ENCODE assay signal across 9 mouse cellular contexts in genomic region chr1:182553649-182554375, GRCm38 (mm10). TPM values are rescaled to one million over a fixed set of nuclear protein-coding genes. Genes with fewer than 3 reads are reported as not detected.
DNase-seq lines count a peak whose midpoint lies in the region; ATAC-seq and TF ChIP-seq lines count a peak whose summit lies in the region.
"Had no signal": no experiment of that assay in that cellular context is flagged by ENCODE, and none has a peak within 500 bp of the region (broad histone marks: within the 10 kb centered on the region; RNA-seq: fewer than 3 reads in every experiment).

No protein-coding gene starts in this region.

- H3K36me3 ChIP-seq in midbrain, embryonic 10.5 days: no peaks in the 10 kb centered on the region
- H3K36me3 ChIP-seq in midbrain, embryonic 16.5 days (ENCODE audit: control insufficient read depth, insufficient read depth, low read length): no peaks in the 10 kb centered on the region
- H3K36me3 ChIP-seq in forebrain, embryonic 16.5 days (ENCODE audit: control insufficient read depth, insufficient read depth): no peaks in the 10 kb centered on the region
- no peaks in the 10 kb centered on the region for H3K36me3 ChIP-seq in limb, embryonic 14.5 days (ENCODE audit: control insufficient read depth, insufficient read depth, low read length)
- no peaks in the 10 kb centered on the region for H3K36me3 ChIP-seq in myocyte (ENCODE audit: control insufficient read depth, insufficient read depth)
- H3K36me3 ChIP-seq: limb, embryonic 13.5 days had no signal

- H3K4me2 ChIP-seq in midbrain, embryonic 16.5 days (ENCODE audit: low read length): no peak overlapping the region
- H3K4me2 ChIP-seq in forebrain, embryonic 16.5 days (ENCODE audit: low read length): no peak overlapping the region
- no peak overlapping the region for H3K4me2 ChIP-seq in limb, embryonic 14.5 days (replicated peaks; ENCODE audit: low read depth, low read length, severe bottlenecking)
- H3K4me2 ChIP-seq in myocyte (ENCODE audit: low read depth): no peak overlapping the region
- H3K4me2 ChIP-seq: limb, embryonic 13.5 days had no signal

- TF ChIP-seq POLR2A in limb, embryonic 14.5 days (IDR thresholded peaks at IDR 0.05; ENCODE audit: borderline replicate concordance, extremely low read depth, insufficient read depth, insufficient read length): no peak
- no peak for TF ChIP-seq POLR2A in myocyte (IDR thresholded peaks at IDR 0.05; ENCODE audit: insufficient read length, low read depth)

- DNase-seq in midbrain, embryonic 10.5 days (ENCODE audit: low spot score): peak; percentile 49
- DNase-seq in cerebellum, adult 11 months: peak; percentile 20
- DNase-seq in induced T-regulatory cell, adult 2 months (ENCODE audit: low read depth): peak; percentile 40
- peak; percentile 45 for DNase-seq in limb, embryonic 14.5 days (ENCODE audit: low spot score)
- peak; percentile 35 to 59 for DNase-seq in thymus, postnatal 10 days (ENCODE audit: low spot score in 2 of 2)

- no peak overlapping the region for H3K27ac ChIP-seq in midbrain, embryonic 10.5 days (replicated peaks)
- no peak overlapping the region for H3K27ac ChIP-seq in midbrain, embryonic 16.5 days (ENCODE audit: low read length)
- no peak overlapping the region for H3K27ac ChIP-seq in forebrain, embryonic 16.5 days (ENCODE audit: low read length)
- H3K27ac ChIP-seq in limb, embryonic 14.5 days (replicated peaks; ENCODE audit: low read depth, low read length): no peak overlapping the region
- H3K27ac ChIP-seq: limb, embryonic 13.5 days had no signal

- no peak for ATAC-seq in midbrain, embryonic 16.5 days
- peak; percentile 82 for ATAC-seq in forebrain, embryonic 16.5 days
- ATAC-seq in limb, embryonic 14.5 days (ENCODE audit: low FRiP score, low read depth): no peak; the same call in 1 of the 2 replicates

- 61% methylated on average over 12 of the region's 12 CpGs for WGBS in midbrain, embryonic 10.5 days
- WGBS in midbrain, embryonic 16.5 days: 61% methylated on average over 12 of the region's 12 CpGs
- WGBS in forebrain, embryonic 16.5 days: 58% methylated on average over 12 of the region's 12 CpGs
- WGBS in limb, embryonic 14.5 days: 64% methylated on average over 12 of the region's 12 CpGs

- no peaks in the 10 kb centered on the region for H3K27me3 ChIP-seq in midbrain, embryonic 10.5 days (ENCODE audit: low read depth, poor library complexity, severe bottlenecking)
- no peaks in the 10 kb centered on the region for H3K27me3 ChIP-seq in midbrain, embryonic 16.5 days (ENCODE audit: control insufficient read depth, insufficient read depth, low read depth, low read length)
- no peaks in the 10 kb centered on the region for H3K27me3 ChIP-seq in forebrain, embryonic 16.5 days (replicated peaks; ENCODE audit: control insufficient read depth, insufficient read depth, low read length)
- no peaks in the 10 kb centered on the region for H3K27me3 ChIP-seq in limb, embryonic 14.5 days (ENCODE audit: control insufficient read depth, insufficient read depth, low read length)
- no peaks in the 10 kb centered on the region for H3K27me3 ChIP-seq in myocyte (ENCODE audit: control insufficient read depth, insufficient read depth, insufficient read length)
- H3K27me3 ChIP-seq: limb, embryonic 13.5 days had no signal

- no peak overlapping the region for H3ac ChIP-seq in myocyte (ENCODE audit: control insufficient read depth, insufficient read length)

- H3K9ac ChIP-seq in midbrain, embryonic 16.5 days (ENCODE audit: low read depth, low read length): no peak overlapping the region
- no peak overlapping the region for H3K9ac ChIP-seq in forebrain, embryonic 16.5 days (replicated peaks; ENCODE audit: low read depth, low read length)
- no peak overlapping the region for H3K9ac ChIP-seq in limb, embryonic 14.5 days (ENCODE audit: low read depth, low read length, severe bottlenecking)
- H3K9ac ChIP-seq: limb, embryonic 13.5 days had no signal

- no peaks in the 10 kb centered on the region for H3K4me1 ChIP-seq in midbrain, embryonic 10.5 days
- H3K4me1 ChIP-seq in midbrain, embryonic 16.5 days (ENCODE audit: control insufficient read depth, insufficient read depth, low read length): no peaks in the 10 kb centered on the region
- H3K4me1 ChIP-seq in forebrain, embryonic 16.5 days (replicated peaks; ENCODE audit: control insufficient read depth, insufficient read depth, low read length): no peaks in the 10 kb centered on the region
- H3K4me1 ChIP-seq in limb, embryonic 14.5 days (ENCODE audit: control insufficient read depth, insufficient read depth, low read length): no peaks in the 10 kb centered on the region
- H3K4me1 ChIP-seq: limb, embryonic 13.5 days had no signal

- no peak overlapping the region for H3K4me3 ChIP-seq in midbrain, embryonic 10.5 days
- H3K4me3 ChIP-seq in midbrain, embryonic 16.5 days (ENCODE audit: low read depth, low read length): no peak overlapping the region
- H3K4me3 ChIP-seq in forebrain, embryonic 16.5 days (replicated peaks; ENCODE audit: low read length): no peak overlapping the region
- H3K4me3 ChIP-seq in limb, embryonic 14.5 days (replicated peaks; ENCODE audit: low read length): no peak overlapping the region
- H3K4me3 ChIP-seq in myocyte: no peak overlapping the region
- H3K4me3 ChIP-seq: limb, embryonic 13.5 days had no signal

- H3K79me2 ChIP-seq in myocyte (ENCODE audit: control insufficient read depth, insufficient read depth): no peaks in the 10 kb centered on the region

- H3K9me3 ChIP-seq in midbrain, embryonic 10.5 days (replicated peaks): no peaks in the 10 kb centered on the region
- H3K9me3 ChIP-seq in midbrain, embryonic 16.5 days (replicated peaks; ENCODE audit: control insufficient read depth, low read length, poor library complexity, severe bottlenecking): no peaks in the 10 kb centered on the region
- H3K9me3 ChIP-seq in forebrain, embryonic 16.5 days (ENCODE audit: control insufficient read depth, low read length): no peaks in the 10 kb centered on the region
- no peaks in the 10 kb centered on the region for H3K9me3 ChIP-seq in limb, embryonic 14.5 days (ENCODE audit: control insufficient read depth, low read length)
- H3K9me3 ChIP-seq: limb, embryonic 13.5 days had no signal

TF ChIP-seq in myocyte, 11 proteins besides CTCF, POLR2A, EP300 and RAD21:
- TF ChIP-seq POLR2AphosphoS2 (IDR thresholded peaks at IDR 0.05; ENCODE audit: insufficient read length, low read depth): no peak
- TF ChIP-seq MAX (IDR thresholded peaks at IDR 0.05; ENCODE audit: low read depth): no peak
- TF ChIP-seq MYOG (IDR thresholded peaks at IDR 0.05; ENCODE audit: control insufficient read depth in 1 of 3, insufficient read depth in 1 of 3, insufficient read length in 2 of 3, low read depth in 2 of 3): peak in 1 of 3 experiments; percentile 47
- peak in 2 of 3 experiments; percentile 13 to 27 for TF ChIP-seq MYOD1 (IDR thresholded peaks at IDR 0.05; ENCODE audit: control insufficient read depth in 1 of 3, insufficient read length in 2 of 3, low read depth in 2 of 3)
- no peak for TF ChIP-seq REST (IDR thresholded peaks at IDR 0.05; ENCODE audit: insufficient read depth, insufficient read length)
- no peak for TF ChIP-seq E2F4 (IDR thresholded peaks at IDR 0.05; ENCODE audit: insufficient read depth)
- no peak for TF ChIP-seq TCF3 (IDR thresholded peaks at IDR 0.05; ENCODE audit: insufficient read length, low read depth)
- TF ChIP-seq USF1 (IDR thresholded peaks at IDR 0.05; ENCODE audit: low read depth): no peak
- no peak for TF ChIP-seq TCF12 (IDR thresholded peaks at IDR 0.05; ENCODE audit: insufficient read depth, poor library complexity, severe bottlenecking)
- TF ChIP-seq CEBPB (IDR thresholded peaks at IDR 0.05; ENCODE audit: insufficient read depth, poor library complexity, severe bottlenecking): no peak
- TF ChIP-seq SRF (IDR thresholded peaks at IDR 0.05; ENCODE audit: control insufficient read depth, insufficient read length, low read depth): no peak
TF ChIP-seq in myocyte: peak in this region for 2.

RNA-seq across cellular contexts. Expression of gene Capn8, which starts 11.0 kb away (rescaled TPM):
- polyA plus RNA-seq in midbrain, embryonic 10.5 days (2016; fragmentation: Nextera tagmentation; extraction: Ambion mirVana): 0.05 and 0.09 TPM in 2 replicates
- polyA plus RNA-seq in midbrain, embryonic 16.5 days (2015; fragmentation: Nextera tagmentation; extraction: Ambion mirVana): 0.14 and 0.21 TPM in 2 replicates
- 0.14 TPM in 1 of 2 replicates, not detected in the other for polyA plus RNA-seq in forebrain, embryonic 16.5 days (2015; fragmentation: Nextera tagmentation; extraction: Ambion mirVana)
- 0.08 TPM in 2 replicates for polyA plus RNA-seq in limb, embryonic 14.5 days (2012; rRNA removed)
- 0.08 TPM in 1 of 2 replicates, not detected in the other for polyA plus RNA-seq in limb, embryonic 14.5 days (2014; fragmentation: Nextera tagmentation; extraction: Ambion mirVana)
- not detected for polyA plus RNA-seq in myocyte (2012; fragmentation: generic; extraction: Trizol)
- polyA plus RNA-seq: limb, embryonic 13.5 days had no signal

RNA-seq across cellular contexts. Expression of gene Capn2, which starts 36.4 kb away (rescaled TPM):
- polyA plus RNA-seq in midbrain, embryonic 10.5 days (2016; fragmentation: Nextera tagmentation; extraction: Ambion mirVana): 83.2 and 93.6 TPM in 2 replicates
- polyA plus RNA-seq in midbrain, embryonic 16.5 days (2015; fragmentation: Nextera tagmentation; extraction: Ambion mirVana): 84.5 and 89.8 TPM in 2 replicates
- polyA plus RNA-seq in forebrain, embryonic 16.5 days (2015; fragmentation: Nextera tagmentation; extraction: Ambion mirVana): 70.3 and 76.2 TPM in 2 replicates
- 76.7 and 90.5 TPM in 2 replicates for polyA plus RNA-seq in limb, embryonic 14.5 days (2012; rRNA removed)
- 119 and 126 TPM in 2 replicates for polyA plus RNA-seq in limb, embryonic 14.5 days (2014; fragmentation: Nextera tagmentation; extraction: Ambion mirVana)
- 148 TPM for polyA plus RNA-seq in myocyte (2012; fragmentation: generic; extraction: Trizol)
